ENCODE assay signal across 8 mouse cellular contexts in the genomic region with DNA sequence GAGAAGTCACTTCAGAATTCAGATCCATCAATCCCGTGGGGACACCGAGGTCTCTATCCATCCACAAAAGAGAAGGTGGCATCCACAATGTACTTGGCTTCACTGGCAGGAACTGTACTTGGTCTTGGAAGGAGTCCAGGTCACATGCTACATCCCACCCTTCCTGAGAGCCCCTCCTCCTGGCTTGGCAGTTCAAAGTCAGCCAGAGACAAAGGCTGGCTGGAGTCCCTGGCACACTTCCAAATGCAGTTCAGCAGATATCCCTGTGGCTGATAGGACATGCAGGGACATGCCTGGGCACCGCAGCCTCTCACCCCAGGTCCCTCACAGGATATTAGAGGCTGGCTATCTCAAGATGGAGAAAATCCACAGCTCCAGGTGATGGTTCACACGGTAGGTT. TPM values are rescaled to one million over a fixed set of nuclear protein-coding genes. Genes with fewer than 3 reads are reported as not detected.
DNase-seq lines count a peak whose midpoint lies in the region; ATAC-seq and TF ChIP-seq lines count a peak whose summit lies in the region.

No protein-coding gene starts in this region.

- peak; percentile 50 for DNase-seq in right cerebral cortex, postnatal 14 days
- no peak for DNase-seq in right cerebral cortex, postnatal 25 days
- peak; percentile 58 for DNase-seq in cerebellum, adult 9-11 months
- DNase-seq in heart, adult 11 months = peak; percentile 99
- peak; percentile 96 for DNase-seq in lung, embryonic 14.5 days
- DNase-seq in spleen, postnatal 36 days (ENCODE audit: low spot score in 2 of 2) = no peak

- no peak overlapping the region for H3K4me3 ChIP-seq in intestine, postnatal 0 days (ENCODE audit: low read depth, low read length)
- H3K4me3 ChIP-seq in lung, embryonic 14.5 days (ENCODE audit: low read depth, low read length) = no peak overlapping the region
- no peak overlapping the region for H3K4me3 ChIP-seq in stomach, embryonic 15.5 days (replicated peaks)

- peaks cover 33% of the 10 kb centered on the region for H3K36me3 ChIP-seq in intestine, postnatal 0 days (ENCODE audit: control insufficient read depth, insufficient read depth)
- H3K36me3 ChIP-seq in lung, embryonic 14.5 days (ENCODE audit: insufficient read depth) = peaks cover 35% of the 10 kb centered on the region; the same call in 1 of the 2 replicates
- peaks cover 6% of the 10 kb centered on the region; the same call in 1 of the 2 replicates for H3K36me3 ChIP-seq in stomach, embryonic 15.5 days

- H3K9me3 ChIP-seq in intestine, postnatal 0 days (ENCODE audit: control insufficient read depth) = no peaks in the 10 kb centered on the region
- no peaks in the 10 kb centered on the region for H3K9me3 ChIP-seq in lung, embryonic 14.5 days (ENCODE audit: low read depth, low read length)
- H3K9me3 ChIP-seq in stomach, embryonic 15.5 days = no peaks in the 10 kb centered on the region

- peak; percentile 41 for ATAC-seq in intestine, postnatal 0 days
- ATAC-seq in lung, embryonic 14.5 days (ENCODE audit: insufficient read depth) = peak; percentile 80
- peak; percentile 79 for ATAC-seq in stomach, embryonic 15.5 days (ENCODE audit: insufficient read depth, low FRiP score, low read depth)

- no peak overlapping the region for H3K9ac ChIP-seq in intestine, postnatal 0 days (ENCODE audit: low read depth, low read length)
- 0 out of 2 replicates have a peak overlapping the region, but pooled peaks have one; percentile 7 for H3K9ac ChIP-seq in lung, embryonic 14.5 days
- H3K9ac ChIP-seq in stomach, embryonic 15.5 days = no peak overlapping the region

- peaks cover 19% of the 10 kb centered on the region; the same call in 1 of the 2 replicates for H3K4me1 ChIP-seq in intestine, postnatal 0 days (replicated peaks; ENCODE audit: control insufficient read depth, insufficient read depth, low read length)
- H3K4me1 ChIP-seq in lung, embryonic 14.5 days (ENCODE audit: insufficient read depth) = peaks cover 19% of the 10 kb centered on the region
- peaks cover 34% of the 10 kb centered on the region for H3K4me1 ChIP-seq in stomach, embryonic 15.5 days

- H3K4me2 ChIP-seq in intestine, postnatal 0 days (replicated peaks; ENCODE audit: low read depth) = no peak overlapping the region
- H3K4me2 ChIP-seq in lung, embryonic 14.5 days = no peak overlapping the region
- H3K4me2 ChIP-seq in stomach, embryonic 15.5 days = no peak overlapping the region

- peak overlapping the region; percentile 41 for H3K27ac ChIP-seq in intestine, postnatal 0 days (ENCODE audit: low read depth, low read length)
- peak overlapping the region; percentile 76 for H3K27ac ChIP-seq in lung, embryonic 14.5 days (ENCODE audit: low read depth)
- peak overlapping the region; percentile 73 for H3K27ac ChIP-seq in stomach, embryonic 15.5 days

- 0 out of 2 replicates have a peak, but pooled peaks have one; percentile 2 for TF ChIP-seq CTCF in intestine, postnatal 0 days (IDR thresholded peaks at IDR 0.05; ENCODE audit: low read depth)
- no peak for TF ChIP-seq CTCF in lung, embryonic 14.5 days (IDR thresholded peaks at IDR 0.05; ENCODE audit: low read depth)

- WGBS in intestine, postnatal 0 days = 29% methylated on average over 4 of the region's 4 CpGs
- WGBS in lung, embryonic 14.5 days = 29% methylated on average over 4 of the region's 4 CpGs
- WGBS in stomach, embryonic 15.5 days = 51% methylated on average over 4 of the region's 4 CpGs

- H3K27me3 ChIP-seq in intestine, postnatal 0 days (replicated peaks; ENCODE audit: control insufficient read depth, insufficient read depth, low read length) = no peaks in the 10 kb centered on the region
- H3K27me3 ChIP-seq in lung, embryonic 14.5 days (ENCODE audit: insufficient read depth, low read length) = no peaks in the 10 kb centered on the region
- no peaks in the 10 kb centered on the region for H3K27me3 ChIP-seq in stomach, embryonic 15.5 days (replicated peaks)

RNA-seq across cellular contexts. Expression of a gene that starts 10.9 kb away (rescaled TPM):
- polyA plus RNA-seq in intestine, postnatal 0 days (2015; fragmentation: Nextera tagmentation; extraction: Ambion mirVana) = 79.0 and 92.1 TPM in 2 replicates
- 46.6 and 48.2 TPM in 2 replicates for polyA plus RNA-seq in lung, embryonic 14.5 days (2014; fragmentation: Nextera tagmentation; extraction: Ambion mirVana)
- 49.9 and 57.9 TPM in 2 replicates for polyA plus RNA-seq in stomach, embryonic 15.5 days (2015; fragmentation: Nextera tagmentation; extraction: Ambion mirVana)

RNA-seq across cellular contexts. Expression of a gene that starts 17.1 kb away (rescaled TPM):
- 1.7 and 1.9 TPM in 2 replicates for polyA plus RNA-seq in intestine, postnatal 0 days (2015; fragmentation: Nextera tagmentation; extraction: Ambion mirVana)
- 0.12 and 0.22 TPM in 2 replicates for polyA plus RNA-seq in lung, embryonic 14.5 days (2014; fragmentation: Nextera tagmentation; extraction: Ambion mirVana)
- polyA plus RNA-seq in stomach, embryonic 15.5 days (2015; fragmentation: Nextera tagmentation; extraction: Ambion mirVana) = 0.95 and 1.4 TPM in 2 replicates

RNA-seq across cellular contexts. Expression of a gene that starts 23.7 kb away (rescaled TPM):
- 181 and 182 TPM in 2 replicates for polyA plus RNA-seq in intestine, postnatal 0 days (2015; fragmentation: Nextera tagmentation; extraction: Ambion mirVana)
- 305 and 327 TPM in 2 replicates for polyA plus RNA-seq in lung, embryonic 14.5 days (2014; fragmentation: Nextera tagmentation; extraction: Ambion mirVana)
- polyA plus RNA-seq in stomach, embryonic 15.5 days (2015; fragmentation: Nextera tagmentation; extraction: Ambion mirVana) = 271 and 297 TPM in 2 replicates

RNA-seq across cellular contexts. Expression of a gene that starts 33.4 kb away (rescaled TPM):
- polyA plus RNA-seq in intestine, postnatal 0 days (2015; fragmentation: Nextera tagmentation; extraction: Ambion mirVana) = 2.1 and 2.2 TPM in 2 replicates
- 1.9 TPM in 2 replicates for polyA plus RNA-seq in lung, embryonic 14.5 days (2014; fragmentation: Nextera tagmentation; extraction: Ambion mirVana)
- 3.7 and 3.9 TPM in 2 replicates for polyA plus RNA-seq in stomach, embryonic 15.5 days (2015; fragmentation: Nextera tagmentation; extraction: Ambion mirVana)

RNA-seq across cellular contexts. Expression of a gene that starts 40.7 kb away (rescaled TPM):
- 63.2 and 65.3 TPM in 2 replicates for polyA plus RNA-seq in intestine, postnatal 0 days (2015; fragmentation: Nextera tagmentation; extraction: Ambion mirVana)
- polyA plus RNA-seq in lung, embryonic 14.5 days (2014; fragmentation: Nextera tagmentation; extraction: Ambion mirVana) = 127 and 143 TPM in 2 replicates
- 104 and 117 TPM in 2 replicates for polyA plus RNA-seq in stomach, embryonic 15.5 days (2015; fragmentation: Nextera tagmentation; extraction: Ambion mirVana)

Comparison
In these comparisons a context has a peak if more than half of its experiments do, and no peak if none do; other contexts are left out.
1. DNase-seq: peak in right cerebral cortex, postnatal 14 days (single experiment), cerebellum, adult 9-11 months (single experiment), heart, adult 11 months (single experiment) and lung, embryonic 14.5 days (single experiment); none in right cerebral cortex, postnatal 25 days (single experiment) and spleen, postnatal 36 days (0 of 2).
2. Peak in every context shown above with its lines, with median percentiles within 50 percentile points of each other: ATAC-seq and H3K27ac ChIP-seq.